14 mouse cellular contexts compared by ENCODE assay signal in genomic region chr13:119339762-119340161, GRCm38 (mm10).
DNase-seq lines count a peak whose midpoint lies in the region; ATAC-seq lines count a peak whose summit lies in the region.
"Had no signal": no experiment of that assay in that cellular context is flagged by ENCODE, and none has a peak within 500 bp of the region (broad histone marks: within the 10 kb centered on the region; RNA-seq: fewer than 3 reads in every experiment).

No protein-coding gene starts in this region.

- no peak overlapping the region for H3K4me2 ChIP-seq in hindbrain, embryonic 16.5 days (ENCODE audit: low read length)
- H3K4me2 ChIP-seq in hindbrain, embryonic 14.5 days (replicated peaks), result no peak overlapping the region
- H3K4me2 ChIP-seq: embryonic facial prominence, embryonic 13.5 days; forebrain, embryonic 12.5 days; liver, embryonic 11.5 days had no signal

- no peaks in the 10 kb centered on the region for H3K9me3 ChIP-seq in hindbrain, embryonic 16.5 days (ENCODE audit: control insufficient read depth, low read length)
- H3K9me3 ChIP-seq in hindbrain, embryonic 14.5 days (ENCODE audit: control insufficient read depth, low read length), result no peaks in the 10 kb centered on the region
- no peaks in the 10 kb centered on the region for H3K9me3 ChIP-seq in midbrain, embryonic 10.5 days (replicated peaks)
- H3K9me3 ChIP-seq: embryonic facial prominence, embryonic 13.5 days; forebrain, embryonic 12.5 days had no signal

- no peak overlapping the region for H3K4me3 ChIP-seq in hindbrain, embryonic 16.5 days (ENCODE audit: low read length)
- H3K4me3 ChIP-seq in hindbrain, embryonic 14.5 days (replicated peaks; ENCODE audit: low read length), result no peak overlapping the region
- H3K4me3 ChIP-seq in midbrain, embryonic 10.5 days, result no peak overlapping the region
- H3K4me3 ChIP-seq: embryonic facial prominence, embryonic 13.5 days; forebrain, embryonic 12.5 days had no signal

- H3K27ac ChIP-seq in hindbrain, embryonic 16.5 days (ENCODE audit: low read depth, low read length), result no peak overlapping the region
- no peak overlapping the region for H3K27ac ChIP-seq in hindbrain, embryonic 14.5 days
- H3K27ac ChIP-seq in midbrain, embryonic 10.5 days (replicated peaks), result no peak overlapping the region
- H3K27ac ChIP-seq: embryonic facial prominence, embryonic 13.5 days; forebrain, embryonic 12.5 days; hindbrain, postnatal 0 days had no signal

- no peaks in the 10 kb centered on the region for H3K4me1 ChIP-seq in hindbrain, embryonic 16.5 days (ENCODE audit: control insufficient read depth, insufficient read depth, low read depth, low read length)
- no peaks in the 10 kb centered on the region for H3K4me1 ChIP-seq in hindbrain, embryonic 14.5 days (replicated peaks; ENCODE audit: control insufficient read depth, insufficient read depth, low read length)
- no peaks in the 10 kb centered on the region for H3K4me1 ChIP-seq in midbrain, embryonic 10.5 days
- H3K4me1 ChIP-seq: embryonic facial prominence, embryonic 13.5 days; forebrain, embryonic 12.5 days had no signal

- H3K36me3 ChIP-seq in hindbrain, embryonic 16.5 days (ENCODE audit: control insufficient read depth, insufficient read depth, low read length), result peaks cover 10% of the 10 kb centered on the region; the same call in 1 of the 2 replicates
- H3K36me3 ChIP-seq in hindbrain, embryonic 14.5 days (replicated peaks; ENCODE audit: control insufficient read depth, insufficient read depth), result peaks cover 27% of the 10 kb centered on the region
- peaks cover 35% of the 10 kb centered on the region for H3K36me3 ChIP-seq in midbrain, embryonic 10.5 days

- no peak overlapping the region for H3K9ac ChIP-seq in hindbrain, embryonic 16.5 days (ENCODE audit: low read depth, low read length)
- no peak overlapping the region for H3K9ac ChIP-seq in hindbrain, embryonic 14.5 days
- H3K9ac ChIP-seq: embryonic facial prominence, embryonic 13.5 days; forebrain, embryonic 12.5 days had no signal

- DNase-seq in hindbrain, embryonic 14.5 days (ENCODE audit: low spot score), result no peak
- DNase-seq in gastrocnemius, adult 8-10 months (ENCODE audit: low spot score in 2 of 2), result peak; percentile 82 to 85
- DNase-seq in heart, adult 8-10 months (ENCODE audit: low spot score), result peak; percentile 80
- peak; percentile 53 for DNase-seq in lung, postnatal 14 days
- no peak for DNase-seq in retina, embryonic 14.5 days (ENCODE audit: low spot score)
- no peak for DNase-seq in midbrain, embryonic 10.5 days (ENCODE audit: low spot score)
- DNase-seq: adrenal gland, postnatal 25 days had no signal

- H3K27me3 ChIP-seq in hindbrain, embryonic 16.5 days (replicated peaks; ENCODE audit: control insufficient read depth, insufficient read depth, low read length), result no peaks in the 10 kb centered on the region
- no peaks in the 10 kb centered on the region for H3K27me3 ChIP-seq in hindbrain, embryonic 14.5 days (ENCODE audit: control insufficient read depth, insufficient read depth, low read length)
- H3K27me3 ChIP-seq in midbrain, embryonic 10.5 days (ENCODE audit: low read depth, poor library complexity, severe bottlenecking), result no peaks in the 10 kb centered on the region
- H3K27me3 ChIP-seq: embryonic facial prominence, embryonic 13.5 days; forebrain, embryonic 12.5 days; Patski had no signal

- peak; percentile 27; the same call in 1 of the 2 replicates for ATAC-seq in hindbrain, embryonic 16.5 days
- no peak for ATAC-seq in hindbrain, embryonic 14.5 days (ENCODE audit: low FRiP score)
- ATAC-seq in megakaryocyte, adult 5-6 weeks (ENCODE audit: poor library complexity, severe bottlenecking), result no peak
- ATAC-seq: hindbrain, postnatal 0 days; Patski had no signal

- 92% methylated on average over 11 of the region's 11 CpGs for WGBS in hindbrain, embryonic 16.5 days
- WGBS in hindbrain, embryonic 14.5 days, result 97% methylated on average over 11 of the region's 11 CpGs
- WGBS in midbrain, embryonic 10.5 days, result 94% methylated on average over 11 of the region's 11 CpGs

Comparison
In these comparisons a context has a peak if more than half of its experiments do, and no peak if none do; other contexts are left out.
1. DNase-seq: peak in gastrocnemius, adult 8-10 months (2 of 2), heart, adult 8-10 months (single experiment) and lung, postnatal 14 days (single experiment); none in hindbrain, embryonic 14.5 days (single experiment), retina, embryonic 14.5 days (single experiment) and midbrain, embryonic 10.5 days (single experiment).